Mouse (Mus musculus) cerebellum, postnatal 10 days (tissue): ENCODE results near the gene Mical3.

ENCODE experiments used
- DNase-seq, 2 experiments: peaks; one replicate each; pipeline ENCODE4 v3.0.0; 2021; ENCODE audit warnings: mixed read lengths in 2 of 2

Mical3 gene

DNA sequence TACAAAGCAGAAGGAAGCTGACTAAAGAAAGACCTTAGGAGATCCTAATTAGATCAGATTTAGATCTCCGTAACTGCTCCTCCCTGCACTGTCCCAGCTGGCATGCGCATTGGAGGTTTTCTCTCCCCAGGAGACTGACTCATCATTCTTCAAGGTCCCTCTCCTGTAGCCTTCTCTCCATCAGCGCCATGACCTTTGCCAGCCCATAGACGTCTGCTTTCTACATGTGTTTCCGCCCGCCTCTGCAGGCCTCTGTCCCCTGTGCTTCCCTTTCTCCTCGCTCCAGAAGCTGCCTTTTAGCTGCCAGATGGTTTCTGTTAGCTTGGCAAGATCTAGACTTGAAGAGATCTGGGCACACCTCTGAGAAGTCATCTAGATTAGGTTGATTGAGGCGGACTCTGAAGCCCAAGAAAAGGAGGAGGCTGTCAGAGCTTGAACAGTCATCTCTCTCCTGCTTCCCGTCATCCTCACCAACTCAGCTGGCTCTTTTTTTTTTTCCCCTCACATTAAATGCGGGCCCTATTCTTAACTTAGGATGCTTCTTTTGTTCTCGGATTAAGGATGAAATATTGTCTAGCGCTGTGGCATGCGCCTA, 14.3 kb upstream of the Mical3 start:
- peak; percentile 35 to 37 for DNase-seq

DNA sequence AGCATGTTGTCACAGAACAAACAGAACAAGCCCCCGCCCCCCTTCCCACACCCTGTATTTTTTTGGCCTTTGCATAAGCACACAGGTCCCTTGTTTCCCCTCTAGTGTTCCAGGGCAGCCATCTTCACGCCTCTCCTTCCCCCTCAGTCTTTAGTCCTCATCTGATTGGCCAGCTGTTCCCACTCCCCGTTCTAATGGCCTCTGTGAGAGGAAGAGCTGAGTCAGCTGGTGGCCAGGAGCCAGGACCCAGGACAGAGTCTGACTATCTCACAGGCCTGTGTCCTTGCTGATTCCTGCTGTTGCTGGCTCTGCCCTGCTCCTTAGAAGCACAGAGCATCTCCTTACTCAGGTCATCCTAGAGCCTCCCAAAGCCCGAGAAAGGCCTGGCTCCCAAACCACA, 13.3 kb upstream of the Mical3 start:
- DNase-seq = peak; percentile 68 to 77

DNA sequence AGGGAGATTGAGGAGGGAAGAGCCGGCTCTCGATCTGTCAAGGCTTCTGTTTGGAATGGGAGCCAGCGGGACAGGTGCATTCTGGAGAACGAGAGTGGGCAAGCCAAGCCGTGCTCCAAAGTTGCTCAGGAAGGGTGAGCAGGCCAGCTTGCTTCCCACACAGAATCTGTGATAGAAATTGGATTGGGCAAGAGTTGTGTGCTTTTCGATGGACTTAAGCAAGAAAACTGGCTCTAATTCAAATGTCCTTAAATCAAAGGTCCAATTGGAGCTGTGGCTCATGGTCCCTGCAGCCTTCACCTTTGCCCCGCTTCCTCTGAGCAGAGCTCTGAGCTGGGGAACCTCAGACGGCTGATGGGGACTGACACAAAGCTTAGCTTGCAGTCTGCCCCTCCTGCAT, 12.6 kb upstream of the Mical3 start:
- DNase-seq = peak; percentile 31 to 36

DNA sequence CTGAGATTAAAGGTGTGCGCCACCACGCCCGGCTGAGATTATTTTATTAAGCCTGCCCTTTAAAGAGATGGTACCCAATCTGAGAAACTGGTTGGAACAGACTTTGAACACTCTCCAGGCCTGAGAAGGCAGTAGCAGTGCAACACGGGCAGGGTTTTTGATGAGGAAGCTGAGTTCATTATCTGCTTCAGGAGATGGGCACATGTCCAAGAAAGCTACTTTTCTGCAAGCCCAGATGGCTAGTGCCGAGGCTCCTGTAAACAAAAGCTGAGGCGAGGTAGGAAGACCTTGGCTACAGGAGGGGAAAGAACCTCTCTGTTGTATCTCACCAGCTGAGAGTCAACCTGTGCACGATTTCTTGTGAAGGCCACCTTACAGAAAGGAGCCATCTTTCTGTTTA, 11.5 kb upstream of the Mical3 start:
- peak; percentile 37 to 41 for DNase-seq

DNA sequence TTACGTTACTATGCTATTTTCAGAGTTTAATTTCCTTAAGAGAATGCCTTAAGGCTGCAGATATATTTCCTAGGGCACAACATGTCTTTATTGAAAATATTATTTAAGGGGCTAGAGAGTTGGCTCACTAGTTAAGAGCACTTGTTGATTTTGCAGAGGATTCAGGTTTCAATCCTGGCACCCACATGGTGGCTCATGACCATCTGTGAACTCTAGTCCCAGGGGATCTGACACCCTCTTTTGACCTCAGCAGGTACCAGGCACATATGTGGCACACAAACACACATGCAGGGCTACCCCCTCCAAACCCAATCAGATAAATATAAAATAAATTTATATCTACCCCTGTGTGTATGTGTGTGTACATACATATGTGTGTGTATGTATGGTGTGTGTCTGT, 8.5 kb upstream of the Mical3 start:
- no peak for DNase-seq

DNA sequence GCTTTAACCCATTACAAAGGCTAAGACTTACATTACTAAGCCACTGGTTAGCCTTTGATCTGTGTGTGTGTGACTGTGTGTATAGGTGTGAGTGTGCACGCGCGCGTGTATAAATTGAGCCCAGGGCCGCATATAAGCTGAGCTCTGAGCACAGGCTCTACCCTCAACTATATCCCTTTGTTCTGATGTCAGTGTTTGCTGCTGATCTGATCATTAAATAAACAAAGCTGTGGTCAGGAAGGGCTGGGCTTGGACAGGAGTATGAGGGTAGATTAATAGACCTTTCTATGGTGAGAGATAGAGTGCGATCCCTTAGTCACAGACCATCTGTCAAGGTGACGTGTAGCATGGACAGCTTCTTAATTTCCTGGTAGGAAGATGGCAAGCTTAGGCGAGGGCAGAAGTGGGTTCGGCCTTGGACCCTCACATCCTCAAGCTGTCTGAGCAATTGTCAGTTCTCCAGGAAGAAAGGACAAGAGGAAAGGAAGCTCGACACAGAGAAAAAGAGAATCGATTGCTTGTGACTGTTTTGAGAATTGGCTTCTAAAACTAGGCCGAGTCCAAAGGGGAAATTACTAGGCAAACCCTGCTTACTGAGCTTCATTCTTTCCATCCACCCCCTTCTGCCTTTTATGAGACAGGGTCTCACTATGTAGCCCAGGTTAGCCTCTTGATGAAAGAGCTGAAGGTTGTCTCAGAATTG, 7.7 kb upstream of the Mical3 start:
- no peak for DNase-seq

DNA sequence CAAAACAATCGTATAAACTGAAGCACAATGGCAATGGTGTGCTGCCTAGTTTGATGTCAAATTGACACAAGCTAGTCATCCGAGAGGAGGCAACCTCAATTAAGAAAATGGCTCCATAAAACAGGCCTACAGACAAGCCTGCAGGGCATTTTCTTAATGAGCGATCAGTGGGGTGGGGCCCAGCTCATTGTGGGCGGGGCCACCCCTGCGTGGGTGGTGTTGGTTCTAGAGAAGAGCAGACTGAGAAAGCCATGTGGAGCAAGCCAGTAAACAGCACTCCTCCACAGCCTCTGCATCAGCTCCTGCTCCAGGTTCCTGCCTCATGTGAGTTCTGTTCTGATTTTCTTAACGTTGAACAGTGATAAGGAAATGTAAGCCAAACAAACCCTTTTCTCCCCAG, 6.4 kb upstream of the Mical3 start:
- DNase-seq = no peak

DNA sequence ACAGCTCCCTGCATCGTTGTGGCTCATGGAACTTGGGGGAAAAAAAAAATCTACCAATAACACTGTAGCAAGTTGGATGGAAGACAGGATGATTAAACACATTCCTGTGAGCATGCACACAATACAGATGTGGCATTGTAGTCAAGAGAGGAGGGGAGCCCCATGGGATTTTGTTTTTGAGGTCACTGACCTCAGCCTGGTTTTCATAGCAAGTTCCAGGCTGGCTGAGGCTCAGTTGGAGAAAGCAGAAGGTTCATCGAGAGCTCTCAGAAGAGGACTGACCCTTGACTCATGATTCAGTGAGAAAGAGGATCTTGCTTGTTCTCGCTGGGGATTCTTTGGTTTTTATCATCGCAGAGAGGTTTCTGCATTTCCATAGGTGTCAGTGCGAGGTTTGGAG, 4.1 kb upstream of the Mical3 start:
- DNase-seq = no peak

DNA sequence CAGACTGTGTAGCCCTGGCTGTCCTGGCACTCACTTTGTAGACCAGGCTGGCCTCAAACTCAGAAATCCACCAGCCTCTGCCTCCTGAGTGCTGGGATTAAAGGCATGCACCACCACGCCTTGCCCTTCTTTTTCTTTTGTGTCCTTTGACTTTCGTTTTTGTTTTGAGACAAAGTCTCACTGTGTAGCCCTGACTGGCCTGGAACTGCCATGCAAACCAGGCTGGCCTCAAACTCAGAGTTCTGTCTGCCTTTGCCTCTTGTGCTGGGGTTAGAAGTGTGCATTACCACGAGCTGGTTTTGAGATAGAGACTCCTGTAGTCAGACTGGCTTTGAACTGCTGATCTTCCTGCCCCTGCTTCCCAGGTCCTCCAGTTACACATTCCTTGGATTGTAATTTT, 3.5 kb upstream of the Mical3 start:
- DNase-seq = no peak

DNA sequence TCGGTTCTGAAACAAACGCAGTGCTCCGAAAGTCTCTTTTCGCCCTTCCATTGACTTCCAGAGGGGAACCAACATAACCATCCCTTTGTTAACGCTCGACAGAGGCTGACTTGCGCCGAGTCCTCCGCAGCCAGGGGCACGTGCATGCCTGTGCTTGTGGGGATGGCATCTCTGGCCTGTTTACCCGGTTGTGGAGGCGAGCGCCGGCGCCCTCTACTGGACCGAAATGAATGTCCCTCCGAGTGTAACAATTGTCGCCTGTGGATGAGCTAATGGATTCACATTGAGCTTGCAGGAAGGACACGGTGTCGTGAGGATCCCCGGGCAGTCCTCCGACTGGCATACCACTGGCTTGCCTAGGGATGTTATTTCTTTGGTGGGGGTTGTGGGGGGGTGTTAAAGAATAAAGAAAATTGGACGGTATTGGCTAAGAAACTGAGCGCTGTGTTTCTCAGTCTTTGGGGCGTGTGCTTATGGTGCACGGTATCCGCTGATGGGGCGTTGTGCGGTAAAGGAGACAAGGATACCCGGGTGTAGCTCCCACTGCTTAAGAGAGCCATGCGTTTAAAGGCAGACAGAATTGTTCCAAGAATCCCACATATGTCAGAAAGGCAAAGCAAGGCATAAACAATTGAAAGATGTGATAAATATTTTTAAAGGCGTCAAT, 627 bp downstream of the Mical3 start:
- DNase-seq = peak; percentile 95

DNA sequence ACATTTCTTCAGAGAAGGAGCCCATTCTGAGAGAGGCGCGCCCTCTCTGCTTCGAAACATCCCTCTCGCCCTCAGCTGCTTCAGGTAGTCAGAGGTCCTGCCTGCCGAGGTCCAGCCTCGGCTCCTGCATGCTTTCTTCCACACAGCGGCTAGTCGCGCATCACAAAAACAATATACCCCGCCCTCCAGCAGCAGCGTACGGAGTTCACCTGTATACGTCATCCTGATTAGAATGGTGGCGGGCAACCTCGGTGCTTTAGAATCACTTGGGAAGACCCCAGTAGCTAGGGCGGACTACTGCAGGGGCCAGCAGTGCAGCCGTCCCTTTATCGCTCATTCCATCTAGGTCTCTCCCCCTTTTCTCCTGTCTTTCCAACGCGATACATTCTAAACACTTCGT, 1.3 kb downstream of the Mical3 start:
- peak; percentile 39 to 49 for DNase-seq

DNA sequence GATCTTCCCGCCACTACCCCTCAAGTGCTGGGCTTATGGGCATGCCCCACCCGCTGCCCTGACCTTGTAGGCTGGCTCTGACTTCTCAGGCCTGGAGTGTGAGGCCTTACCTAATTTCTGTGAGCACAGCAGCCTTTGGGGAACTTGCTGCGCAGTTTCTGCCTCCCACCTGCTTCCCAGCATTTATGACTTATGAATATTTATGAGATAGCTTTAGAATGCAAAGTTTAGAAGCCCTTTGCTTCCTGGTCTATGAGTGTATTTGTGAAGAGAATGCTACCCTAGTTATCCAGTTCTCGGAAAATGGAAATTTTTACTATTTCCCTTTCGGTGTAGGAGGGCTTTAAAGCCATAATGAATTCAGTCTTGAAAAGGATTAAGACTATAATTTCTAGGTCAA, 2.1 kb downstream of the Mical3 start:
- DNase-seq = no peak

DNA sequence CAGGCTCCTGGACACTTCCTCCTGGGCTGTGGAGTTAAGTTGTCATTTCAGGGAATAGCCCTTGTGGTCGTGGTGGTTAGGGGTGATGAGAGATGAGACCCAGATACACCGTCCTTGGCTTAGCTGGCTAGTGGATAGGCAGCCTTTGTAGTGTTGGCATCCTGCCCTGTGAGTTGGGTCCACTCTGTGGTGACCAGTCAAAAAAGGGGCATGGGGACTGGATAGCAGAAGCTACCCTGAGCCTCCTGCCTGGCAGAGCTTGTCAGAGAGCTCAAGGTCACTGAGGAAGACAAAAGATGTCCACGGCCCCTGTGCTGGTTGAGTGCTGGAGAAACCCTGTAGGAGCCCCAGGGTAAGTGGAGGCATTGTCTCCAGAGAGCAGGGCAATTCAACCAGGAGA, 3.1 kb downstream of the Mical3 start:
- peak in 1 of 2 experiments; percentile 39 for DNase-seq

DNA sequence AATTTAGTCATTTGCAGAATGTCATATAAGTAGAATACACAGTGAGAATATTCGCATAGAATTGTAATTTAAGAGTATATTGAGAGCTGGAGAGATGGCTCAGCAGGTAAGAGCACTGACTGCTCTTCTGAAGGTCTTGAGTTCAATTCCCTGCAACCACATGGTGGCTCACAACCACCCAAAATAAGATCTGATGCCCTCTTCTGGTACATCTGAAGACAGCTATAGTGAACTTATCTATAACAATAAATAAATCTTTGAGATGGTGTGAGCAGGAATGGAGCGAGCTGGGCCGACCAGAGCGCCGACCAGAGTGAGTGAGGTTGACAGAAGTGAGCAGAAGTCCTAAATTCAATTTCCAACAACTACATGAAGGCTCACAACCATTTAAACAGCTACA, 4.6 kb downstream of the Mical3 start:
- DNase-seq = no peak

DNA sequence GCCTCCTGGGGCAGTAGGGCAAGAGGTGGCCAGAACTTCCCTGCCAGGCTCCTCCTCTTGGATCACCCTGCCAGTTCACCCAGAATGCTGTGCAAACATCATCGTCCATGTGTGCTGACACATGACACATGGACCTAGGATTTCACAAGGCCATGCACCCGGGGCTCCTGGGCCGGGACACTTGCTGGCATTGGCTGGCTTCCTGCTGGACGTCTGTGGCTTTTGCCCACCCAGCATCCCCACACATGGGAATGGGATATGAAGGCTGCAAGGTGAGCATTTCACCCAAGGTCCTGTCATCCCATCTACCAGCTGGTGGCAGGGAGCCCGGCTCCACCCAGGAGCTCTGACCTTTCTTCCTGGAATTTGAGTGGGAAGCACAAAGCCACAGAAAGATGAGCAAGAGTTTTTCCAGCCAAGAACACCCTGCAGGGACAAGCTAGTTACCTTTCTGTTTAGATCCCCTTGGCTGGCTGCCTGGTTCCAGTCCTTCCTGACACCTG, 8.0 kb downstream of the Mical3 start:
- peak; percentile 53 to 64 for DNase-seq

DNA sequence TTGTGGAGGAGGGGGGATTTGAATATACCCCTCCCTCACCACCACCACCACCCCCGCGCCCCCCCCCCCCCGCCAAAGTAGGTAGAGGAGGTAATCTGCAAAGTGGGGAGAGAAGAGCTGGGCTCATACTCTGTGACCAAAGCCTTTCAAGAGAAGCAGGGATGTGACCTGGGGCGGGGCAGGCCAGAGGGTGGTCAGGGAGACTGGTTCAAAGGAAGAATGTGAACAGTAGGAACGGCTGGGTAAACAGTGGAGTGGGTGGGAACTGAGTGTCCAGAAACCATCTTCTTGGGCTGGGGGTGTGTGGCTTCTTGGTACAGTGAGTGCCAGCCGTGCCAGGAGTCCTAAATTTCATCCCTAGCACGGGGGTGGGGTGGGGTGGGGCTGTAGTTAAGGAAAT, 10.0 kb downstream of the Mical3 start:
- no peak for DNase-seq

DNA sequence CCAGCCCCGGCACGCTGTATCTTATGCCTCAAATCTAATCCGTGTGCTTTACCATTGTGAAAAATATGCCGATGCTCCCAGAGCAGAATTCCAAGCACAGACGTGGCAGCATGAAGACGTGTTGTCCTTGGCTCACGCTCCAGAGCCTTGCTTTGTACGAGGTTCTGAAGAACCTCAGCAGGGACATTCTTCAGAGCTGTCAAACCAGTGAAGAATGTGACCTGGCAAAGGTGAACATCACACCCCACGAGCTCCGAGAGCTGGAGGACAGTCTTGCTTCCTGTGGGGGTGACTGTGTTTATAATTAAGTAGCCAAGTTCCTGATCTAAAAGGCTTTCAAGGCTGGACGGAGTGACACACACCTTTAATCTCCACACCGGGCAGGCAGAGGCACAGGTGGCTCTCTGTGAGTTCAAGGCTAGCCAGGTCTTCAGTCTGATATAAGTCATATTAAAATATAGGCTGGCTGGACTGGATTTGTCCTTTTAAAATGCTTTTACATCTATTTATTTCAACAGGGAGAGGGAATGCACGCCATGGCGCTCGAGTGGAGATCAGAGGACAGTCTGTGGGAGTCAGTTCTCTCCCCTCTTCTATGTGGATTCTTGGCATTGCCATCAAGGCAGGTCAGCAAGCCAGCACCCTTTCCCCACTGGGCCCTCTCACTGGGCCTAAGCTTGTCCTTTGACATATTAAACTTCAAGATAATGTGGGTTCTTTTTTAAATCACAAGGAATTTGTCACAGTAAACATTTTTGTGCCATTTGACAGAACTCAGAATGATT, 12.6 kb downstream of the Mical3 start:
- DNase-seq = no peak

DNA sequence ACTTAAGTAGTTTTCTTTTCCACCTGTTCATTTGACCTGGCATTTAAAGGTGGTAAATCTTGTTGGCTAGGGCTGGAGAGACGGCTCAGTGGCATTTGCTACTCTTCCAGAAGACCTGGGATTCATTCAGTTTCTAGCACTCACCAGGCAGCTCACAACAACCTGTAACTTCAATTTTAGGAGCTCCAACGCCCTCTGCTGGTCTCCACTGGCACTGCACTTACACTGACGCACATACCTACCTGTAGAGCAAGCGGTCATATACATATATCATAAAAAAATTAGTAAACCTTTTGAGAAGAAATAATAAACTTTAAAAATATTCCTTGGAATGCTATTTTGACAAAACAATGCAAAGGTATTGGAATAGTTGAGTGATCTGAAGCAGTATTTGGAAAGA, 13.7 kb downstream of the Mical3 start:
- peak in 1 of 2 experiments; percentile 52 for DNase-seq

DNA sequence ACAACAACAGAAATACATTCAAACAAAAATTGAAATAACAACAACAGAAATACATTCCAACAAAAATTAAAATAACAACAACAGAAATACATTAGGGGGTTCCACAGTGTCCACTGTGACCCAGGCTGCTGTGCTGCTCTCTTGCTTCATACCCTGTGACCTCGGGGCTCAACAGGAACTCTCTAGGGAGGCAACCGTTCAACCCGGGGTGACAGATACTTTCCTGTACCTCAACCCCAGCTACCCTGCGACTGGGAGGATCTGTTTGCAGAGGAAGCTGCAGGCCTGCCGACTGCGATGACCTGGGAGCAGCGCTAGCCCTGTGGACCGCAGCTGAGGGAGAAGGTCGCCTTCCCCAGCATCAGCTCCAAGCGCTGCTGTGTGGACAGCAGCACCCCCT, 14.4 kb downstream of the Mical3 start:
- DNase-seq = no peak

DNA sequence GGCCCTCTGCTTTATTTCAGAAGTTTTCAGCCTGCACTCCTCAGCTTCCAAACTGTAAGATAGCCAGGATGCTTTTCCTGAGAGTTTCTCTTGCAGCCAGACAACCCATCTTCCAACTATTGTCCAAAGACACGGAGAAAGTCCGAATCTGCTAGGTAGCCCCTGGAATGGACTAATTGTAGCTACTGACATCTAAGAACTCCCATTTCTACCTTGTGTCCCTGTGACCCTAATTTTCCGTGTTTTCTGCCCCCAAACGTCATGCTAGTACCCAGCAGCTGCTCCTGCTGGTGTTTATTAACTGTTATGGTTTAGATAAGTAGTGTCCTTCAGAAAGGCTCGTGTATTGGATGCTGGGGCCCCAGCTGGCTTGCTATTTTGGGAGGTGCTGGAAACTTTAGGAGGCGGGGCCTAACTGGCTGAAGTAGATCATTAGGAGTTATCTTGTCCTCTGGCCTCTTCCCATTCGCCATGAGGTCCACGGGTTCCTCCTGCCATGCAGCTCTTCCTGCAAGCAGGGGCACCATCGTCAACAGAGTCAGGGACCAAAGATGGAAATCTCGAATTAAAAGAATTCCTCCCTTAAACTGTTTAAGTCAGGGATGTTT, 19.2 kb downstream of the Mical3 start:
- no peak for DNase-seq

DNA sequence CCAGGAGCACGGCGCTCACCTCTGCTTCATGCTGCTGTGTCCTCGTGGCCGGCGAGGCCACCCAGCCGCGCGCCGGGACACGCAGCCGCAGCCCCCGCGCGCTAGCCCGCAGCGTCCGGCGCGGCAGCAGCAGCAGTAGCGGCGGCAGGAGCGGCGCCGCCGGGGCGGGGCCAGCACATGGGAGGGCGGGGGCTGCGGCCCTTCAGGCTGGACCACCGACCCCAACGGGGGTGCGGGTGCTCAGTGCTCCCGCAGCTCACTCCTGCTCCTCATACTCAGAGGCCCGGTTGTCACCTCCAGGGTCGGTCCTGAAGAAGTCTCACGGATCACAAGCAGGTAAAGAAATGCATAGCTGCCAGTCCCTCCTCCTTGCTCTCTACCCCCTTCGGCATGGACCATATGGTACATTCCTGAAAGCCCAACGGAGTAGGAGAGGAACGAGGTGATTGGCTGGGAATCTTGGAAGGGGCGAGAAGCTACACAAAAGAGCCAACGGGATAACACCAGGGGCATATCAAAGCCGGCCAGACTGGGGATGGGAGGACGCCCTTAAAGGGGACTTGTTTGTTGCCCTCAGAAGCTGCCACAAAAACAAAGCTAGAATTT, 20.7 kb downstream of the Mical3 start:
- DNase-seq = peak; percentile 92 to 94

DNA sequence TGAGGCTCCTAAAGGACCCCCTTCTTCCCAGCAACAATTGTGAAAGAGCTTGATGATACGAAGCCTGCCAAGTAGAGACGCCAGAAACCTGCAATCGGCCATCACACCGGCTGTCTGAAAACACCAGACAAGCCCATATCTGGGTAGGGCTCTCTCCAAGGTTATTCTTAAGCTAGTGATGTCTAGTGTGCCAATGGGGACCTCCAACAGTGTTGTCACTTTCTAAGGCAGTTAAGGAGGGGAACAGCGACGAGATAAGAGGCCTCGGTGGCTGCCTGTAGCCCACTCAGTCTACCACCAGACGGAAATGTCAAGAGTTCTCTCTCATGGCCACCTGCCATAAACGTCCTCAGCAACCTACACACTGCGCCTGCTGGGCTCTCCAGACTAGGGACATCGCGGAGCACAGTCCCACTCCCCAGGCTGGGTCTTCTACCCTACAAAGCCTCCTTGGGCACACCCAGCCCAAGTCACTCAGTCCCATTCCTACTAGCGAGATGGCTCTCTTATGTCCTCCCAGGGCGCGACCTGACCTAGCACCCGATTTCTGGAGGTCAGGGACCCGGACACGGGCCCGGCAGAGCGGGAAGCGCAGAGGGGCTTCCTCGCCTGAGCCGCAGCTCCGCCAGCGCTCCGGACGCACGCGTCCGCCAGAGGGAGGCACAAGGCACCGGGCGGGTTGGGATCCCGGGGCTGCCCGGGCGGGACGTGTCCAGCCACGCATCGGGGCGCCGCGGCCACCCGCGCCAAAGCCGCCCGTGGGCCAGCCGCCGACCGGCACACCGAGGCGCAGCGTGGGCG, 21.4 kb downstream of the Mical3 start:
- DNase-seq = peak; percentile 65 to 72
